Mouse (Mus musculus): ENCODE measurements around the gene Cacna2d4.
A peak's percentile ranks its signal among the peaks of the same experiment; 100 is the strongest.

The Cacna2d4 gene

GRCm38 (mm10) chr6:119313588-119314375, 77.5 kb downstream of the Cacna2d4 start:
- DNase-seq: peak; percentile 20

DNA sequence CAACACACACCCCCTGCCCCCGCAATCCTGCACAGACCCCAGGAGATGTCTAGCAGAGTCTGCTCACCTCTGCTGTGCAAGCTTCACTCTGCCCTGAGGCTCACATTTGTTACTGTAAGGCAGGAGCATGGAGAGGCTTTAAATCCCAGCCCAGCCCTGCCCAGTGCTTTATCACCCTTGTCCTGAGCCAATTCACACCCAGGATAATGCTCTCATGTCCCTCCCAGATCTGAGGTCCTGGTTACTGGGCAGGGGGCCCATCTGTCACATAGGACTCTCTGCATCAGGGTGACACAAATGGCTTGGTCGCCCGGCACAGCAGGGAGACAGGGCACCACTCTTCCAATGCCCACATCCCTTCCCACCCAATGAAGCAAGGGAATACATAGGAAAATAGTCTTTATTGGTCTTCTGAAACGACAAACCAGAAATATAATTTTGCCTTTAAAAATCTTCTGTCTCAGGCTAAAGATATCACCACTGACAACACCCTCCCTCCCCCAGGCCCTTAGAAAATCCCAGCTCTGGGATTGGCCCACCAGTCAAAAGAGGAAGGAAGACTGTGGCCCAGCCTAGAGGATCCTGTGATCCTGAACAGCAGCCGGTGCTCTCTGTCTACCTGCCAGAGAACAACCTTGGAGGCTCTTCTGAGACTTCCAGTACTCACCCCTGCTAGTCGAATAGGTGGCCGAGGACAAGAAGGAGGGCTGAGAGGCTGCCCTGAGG, 78.6 kb downstream of the Cacna2d4 start:
- DNase-seq: no peak

DNA sequence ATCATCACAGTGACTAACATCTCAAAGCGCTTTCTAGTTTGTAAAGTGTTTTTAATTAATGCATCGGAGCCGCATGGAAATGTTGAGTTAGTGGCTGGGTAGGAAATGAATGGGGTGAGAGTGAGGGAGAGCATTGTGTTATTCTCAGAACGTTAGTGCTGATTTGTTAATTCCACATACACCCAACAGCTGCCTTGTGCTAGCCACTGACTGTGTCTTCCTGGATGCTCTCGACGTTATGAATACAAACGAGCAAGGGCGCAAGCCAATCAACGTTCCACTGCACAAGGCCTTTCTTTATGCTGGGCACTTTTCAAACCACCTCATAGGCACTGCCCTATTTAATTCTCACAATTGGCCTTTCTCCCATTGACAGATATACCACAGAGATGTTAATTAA, 82.4 kb downstream of the Cacna2d4 start:
- DNase-seq: no peak

DNA sequence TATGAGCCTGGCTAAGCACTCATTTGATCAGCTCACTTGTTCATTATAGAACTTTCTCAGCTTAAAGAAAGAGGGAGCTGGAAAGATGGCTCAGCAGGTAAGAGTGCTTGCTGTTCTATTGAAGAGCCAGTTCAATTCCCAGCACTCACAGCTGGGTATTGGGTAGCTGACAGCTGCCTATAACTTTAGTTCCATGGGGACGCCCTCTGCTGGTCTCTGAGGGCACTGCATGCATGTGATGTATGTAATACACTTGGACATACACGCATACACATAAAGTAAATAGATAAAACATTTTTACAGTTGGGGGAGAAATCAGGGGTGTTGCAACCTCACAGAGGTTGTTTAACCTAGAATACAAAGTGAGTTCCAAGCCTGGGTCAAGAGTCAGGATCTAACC, 83.0 kb downstream of the Cacna2d4 start:
- DNase-seq: no peak

- DNase-seq: peak; percentile 78
Measured at GRCm38 (mm10) chr6:119320481-119320880, 84.2 kb downstream of the Cacna2d4 start.

GRCm38 (mm10) chr6:119321752-119322151, 85.4 kb downstream of the Cacna2d4 start:
- no peak for DNase-seq

GRCm38 (mm10) chr6:119324776-119325175, 88.5 kb downstream of the Cacna2d4 start:
- no peak for DNase-seq

DNA sequence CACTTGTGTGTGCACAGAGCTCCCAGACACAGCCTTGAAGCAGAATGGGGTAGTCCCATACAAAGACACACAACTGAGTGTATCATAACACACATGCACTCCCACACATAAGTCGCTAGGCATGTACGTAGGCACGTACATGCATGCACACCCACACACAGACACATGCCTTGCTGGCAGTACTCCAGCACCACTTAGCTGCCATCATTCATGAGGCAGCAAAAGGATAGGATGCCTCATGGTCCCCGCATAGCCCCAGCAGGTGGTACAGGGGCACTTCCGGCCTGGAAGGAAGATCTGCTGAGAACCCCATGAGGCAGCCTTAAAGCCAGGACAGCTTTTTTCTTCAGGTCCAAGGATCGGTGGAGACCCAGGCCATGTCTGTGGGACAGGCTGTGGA, 89.7 kb downstream of the Cacna2d4 start:
- no peak for DNase-seq

DNA sequence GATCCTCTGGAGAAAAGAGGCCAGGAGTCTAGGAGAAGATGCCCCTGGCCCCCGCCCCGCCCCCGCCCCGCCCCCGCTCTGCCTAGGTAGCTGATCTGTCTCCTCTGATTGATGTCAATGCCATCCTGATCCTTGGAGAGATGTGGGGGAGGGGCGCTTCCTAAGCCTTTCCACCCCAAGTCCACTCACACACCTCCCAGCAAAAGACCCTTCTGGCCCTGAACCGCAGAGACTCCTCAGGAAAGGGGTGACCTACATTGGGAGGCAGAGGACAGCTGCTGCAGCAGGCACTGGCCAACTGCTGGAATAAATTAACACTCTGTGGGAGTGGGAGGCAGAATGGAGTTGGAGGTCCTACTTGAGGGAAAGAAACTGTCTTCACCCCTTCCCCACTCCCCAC, 90.2 kb downstream of the Cacna2d4 start:
- DNase-seq: no peak

DNA sequence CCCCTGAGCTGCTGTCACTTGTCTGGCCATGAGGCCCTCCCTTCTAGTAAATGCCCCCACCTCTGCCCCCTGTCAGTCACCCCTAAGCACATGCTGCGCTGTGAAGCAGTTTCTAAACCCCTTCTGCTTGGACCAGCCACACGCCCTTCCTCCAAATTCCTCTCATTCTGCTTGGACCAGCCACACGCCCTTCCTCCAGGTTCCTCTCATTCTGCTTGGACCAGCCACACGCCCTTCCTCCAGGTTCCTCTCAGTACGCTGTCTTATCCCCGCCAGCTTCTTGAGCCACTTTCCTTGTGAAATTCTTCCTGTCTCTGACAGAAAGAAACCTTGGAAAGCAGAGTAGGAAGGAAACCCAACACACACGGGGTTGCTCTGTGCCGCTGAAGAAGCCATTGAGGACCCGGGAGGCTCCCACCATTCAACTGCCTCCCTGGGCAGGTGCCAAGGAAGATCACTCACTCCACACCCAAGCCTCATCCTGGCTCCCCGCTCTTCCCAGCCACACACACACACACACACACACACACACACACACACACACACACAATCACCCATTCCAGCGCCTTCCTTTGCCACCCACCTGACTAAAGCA, 92.3 kb downstream of the Cacna2d4 start:
- peak; percentile 58 for DNase-seq

DNA sequence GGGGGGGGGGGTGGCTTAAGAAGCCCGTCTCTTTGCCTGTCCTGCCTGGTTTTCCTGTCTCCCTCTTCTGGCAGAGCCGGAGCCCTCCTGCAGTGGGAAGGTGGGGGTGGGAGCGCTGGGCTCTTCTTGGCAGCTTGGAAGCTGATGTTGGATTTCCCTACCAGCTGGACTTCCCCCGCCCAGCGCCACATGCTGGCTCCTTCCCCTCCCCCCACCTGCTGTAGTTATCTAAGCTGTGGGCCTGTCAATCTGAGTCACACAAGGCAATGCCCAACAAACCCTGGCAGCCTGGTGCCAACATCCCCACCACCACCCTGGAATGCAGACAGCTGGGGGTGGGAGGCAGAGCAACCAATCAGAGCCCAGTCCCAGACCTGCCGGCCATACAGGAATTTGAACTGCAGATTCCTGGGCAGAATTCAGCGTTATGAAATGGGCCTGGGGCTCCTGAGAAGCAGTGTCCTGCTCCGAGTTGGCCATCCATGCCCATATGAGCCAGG, 92.9 kb downstream of the Cacna2d4 start:
- DNase-seq: peak; percentile 75

- no peak for DNase-seq
Measured at GRCm38 (mm10) chr6:119329936-119330335, 93.6 kb downstream of the Cacna2d4 start.

- DNase-seq: peak; percentile 50
Measured at GRCm38 (mm10) chr6:119330506-119330905, 94.2 kb downstream of the Cacna2d4 start, which contains the start of gene Lrtm2. Lrtm2 (minus strand) TSS chr6:119330766.

DNA sequence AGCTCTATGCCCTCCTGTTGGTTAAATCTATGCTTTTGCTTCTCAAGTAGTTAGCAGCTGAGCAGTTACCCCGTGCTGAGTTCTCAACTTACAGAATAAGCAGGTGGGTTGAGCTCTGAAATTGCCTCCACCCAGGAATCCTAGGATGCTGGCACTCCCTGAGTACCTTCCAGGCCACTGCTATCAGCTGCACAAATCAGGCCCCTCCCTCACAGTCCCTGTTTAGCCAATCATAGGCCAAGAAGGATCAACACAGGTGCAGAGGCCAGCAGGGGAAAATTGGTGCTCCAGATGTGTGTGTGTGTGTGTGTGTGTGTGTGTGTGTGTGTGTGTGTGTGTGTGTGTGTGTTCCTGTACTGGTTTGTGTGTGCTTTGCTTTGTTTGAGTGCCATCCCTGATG, 95.8 kb downstream of the Cacna2d4 start:
- DNase-seq: no peak

DNA sequence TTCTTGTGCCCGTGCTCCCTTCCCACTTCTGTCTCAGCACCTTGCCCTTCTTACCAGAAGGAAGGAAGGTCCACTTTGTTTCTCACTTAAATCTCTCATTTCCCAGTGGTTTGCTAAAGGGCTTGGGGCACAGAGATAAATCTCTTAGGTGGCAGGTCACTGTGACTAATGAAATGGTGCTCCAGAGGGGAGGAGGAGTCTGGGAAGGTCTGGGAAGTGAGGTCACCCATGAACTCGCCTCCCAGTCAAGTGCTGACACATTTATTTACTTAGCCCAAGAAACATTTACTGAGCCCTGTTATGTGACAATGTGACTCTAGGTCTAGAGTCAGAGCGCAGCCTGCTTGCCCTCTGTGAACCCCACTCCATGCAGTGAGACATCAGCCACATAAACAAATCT, 96.9 kb downstream of the Cacna2d4 start:
- no peak for DNase-seq

DNA sequence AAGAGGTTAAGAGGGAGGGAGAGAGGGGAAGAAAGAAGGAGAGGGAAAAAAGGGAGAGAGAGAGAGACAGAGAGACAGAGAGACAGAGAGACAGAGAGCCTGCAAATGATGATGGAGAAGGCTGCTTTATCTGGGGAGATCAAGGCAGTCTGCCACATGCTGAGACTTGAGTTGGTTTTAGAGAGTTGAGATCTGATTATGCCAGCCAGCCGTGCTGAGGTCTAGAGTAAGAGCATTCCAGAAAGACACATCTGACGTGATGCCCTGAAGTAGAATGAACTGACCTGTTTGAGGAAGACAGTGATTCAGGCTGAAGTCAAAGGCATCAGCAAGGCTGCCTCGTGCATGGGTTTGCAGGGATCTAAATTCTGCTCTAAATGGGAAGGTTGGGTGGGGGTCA, 97.5 kb downstream of the Cacna2d4 start:
- no peak for DNase-seq

- no peak for DNase-seq
Measured at GRCm38 (mm10) chr6:119336124-119336523, 99.8 kb downstream of the Cacna2d4 start.

DNA sequence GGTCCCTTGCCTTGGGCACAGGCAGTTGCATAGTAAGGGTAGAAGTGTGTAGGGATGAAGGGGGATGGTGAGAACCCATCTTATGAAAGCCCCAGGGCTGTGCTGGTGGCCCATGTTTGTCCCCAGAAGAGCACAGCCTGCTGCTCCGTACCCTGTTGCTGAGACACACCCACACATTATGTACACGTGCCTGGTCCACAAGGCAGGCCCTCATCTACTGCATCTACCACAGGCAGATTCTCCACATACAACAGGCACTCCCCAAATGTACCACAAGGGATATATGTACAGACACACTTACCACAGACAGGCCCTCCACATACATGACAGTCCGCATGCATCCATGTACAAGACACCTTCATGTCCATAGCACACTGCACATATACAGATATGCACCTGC, 101.0 kb downstream of the Cacna2d4 start:
- DNase-seq: no peak

- no peak for DNase-seq
Measured at GRCm38 (mm10) chr6:119338121-119338912, 102.0 kb downstream of the Cacna2d4 start.

DNA sequence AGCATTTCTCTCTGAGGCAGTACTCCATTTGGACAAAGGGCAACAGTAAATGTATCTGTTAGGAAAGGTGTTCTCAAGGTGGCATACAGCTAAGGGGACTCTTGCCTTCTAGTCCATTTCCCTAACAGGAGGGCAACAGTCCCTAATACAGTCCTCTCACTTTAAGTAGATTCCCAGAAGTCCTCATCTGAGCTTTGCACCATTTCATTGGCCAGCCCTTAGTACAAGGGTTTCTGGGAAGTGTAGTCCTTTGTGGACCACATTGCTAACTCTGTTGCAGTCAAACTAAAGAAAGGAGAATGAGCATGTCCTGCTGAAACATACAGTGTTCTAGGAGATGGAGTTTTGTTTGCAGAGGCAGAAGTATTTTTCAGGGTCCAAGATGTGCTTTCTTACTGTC, 105.1 kb downstream of the Cacna2d4 start:
- no peak for DNase-seq

DNA sequence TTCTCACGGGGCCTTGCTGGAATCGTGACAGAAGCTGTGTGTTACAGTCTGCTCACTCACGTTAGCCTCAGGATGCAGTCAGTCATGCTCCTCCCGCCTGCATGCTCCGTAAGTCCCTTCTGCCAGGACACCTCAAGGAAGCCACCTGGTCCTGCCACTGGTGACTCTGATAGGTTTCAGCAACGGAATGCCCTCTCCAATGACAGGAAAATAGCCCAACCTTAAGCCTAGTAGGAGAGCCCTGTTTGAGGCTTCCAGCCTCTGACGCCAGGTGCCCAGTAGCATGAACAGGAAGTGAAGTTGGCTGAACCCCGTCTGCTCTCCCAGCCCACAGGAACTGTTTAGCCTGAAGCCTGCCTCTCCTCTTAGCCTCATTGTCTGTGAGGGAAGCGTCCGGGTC, 109.9 kb downstream of the Cacna2d4 start:
- DNase-seq: no peak

DNA sequence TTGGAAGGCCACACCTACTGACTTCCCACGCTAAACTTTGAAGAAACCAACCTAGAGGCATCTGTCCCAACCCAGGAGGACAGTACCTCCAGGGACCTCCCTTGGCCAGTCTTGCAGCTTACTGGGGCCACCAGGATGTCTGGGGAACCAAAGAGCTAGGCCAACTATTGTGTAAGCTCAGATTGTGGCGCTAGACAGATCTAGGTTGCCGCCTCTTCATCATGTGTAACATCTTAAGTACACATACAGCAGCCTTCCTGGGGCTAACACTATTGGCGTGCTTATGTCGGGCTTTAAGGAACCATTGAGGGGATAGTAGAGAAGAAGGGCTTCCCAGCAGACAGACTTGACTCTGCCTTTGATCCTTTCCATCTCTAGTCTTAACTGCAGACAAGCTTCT, 111.5 kb downstream of the Cacna2d4 start:
- no peak for DNase-seq

GRCm38 (mm10) chr6:119348234-119348633, 111.9 kb downstream of the Cacna2d4 start:
- peak; percentile 90 for DNase-seq

Data from kidney, postnatal 10 days (tissue).